13 mouse cellular contexts compared by ENCODE assay signal in genomic region chr5:148973019-148973668, GRCm38 (mm10). TPM values are rescaled to one million over a fixed set of nuclear protein-coding genes. Genes with fewer than 3 reads are reported as not detected.
A peak's percentile ranks its signal among the peaks of the same experiment; 100 is the strongest.
DNase-seq lines count a peak whose midpoint lies in the region; ATAC-seq and TF ChIP-seq lines count a peak whose summit lies in the region.
"Had no signal": no experiment of that assay in that cellular context is flagged by ENCODE, and none has a peak within 500 bp of the region (broad histone marks: within the 10 kb centered on the region; RNA-seq: fewer than 3 reads in every experiment).

No protein-coding gene starts in this region.

- no peaks in the 10 kb centered on the region for H3K9me3 ChIP-seq in heart, embryonic 13.5 days
- H3K9me3 ChIP-seq in embryonic facial prominence, embryonic 13.5 days: no peaks in the 10 kb centered on the region
- H3K9me3 ChIP-seq in midbrain, embryonic 13.5 days: no peaks in the 10 kb centered on the region

- H3K9ac ChIP-seq in heart, embryonic 13.5 days: 0 out of 2 replicates have a peak overlapping the region, but pooled peaks have one; percentile 24
- H3K9ac ChIP-seq in heart, adult 2 months (ENCODE audit: low read depth, low read length): no peak overlapping the region
- H3K9ac ChIP-seq in embryonic facial prominence, embryonic 13.5 days: no peak overlapping the region
- H3K9ac ChIP-seq in midbrain, embryonic 13.5 days (replicated peaks): 0 out of 2 replicates have a peak overlapping the region, but pooled peaks have one; percentile 3
- H3K9ac ChIP-seq: liver, embryonic 14.5 days had no signal

- H3K79me2 ChIP-seq in heart, adult 2 months (replicated peaks; ENCODE audit: control insufficient read depth, insufficient read depth, low read length): no peaks in the 10 kb centered on the region

- H3K27ac ChIP-seq in heart, embryonic 13.5 days (replicated peaks): no peak overlapping the region
- no peak overlapping the region for H3K27ac ChIP-seq in heart, adult 2 months
- no peak overlapping the region for H3K27ac ChIP-seq in embryonic facial prominence, embryonic 13.5 days
- H3K27ac ChIP-seq in midbrain, embryonic 13.5 days: no peak overlapping the region; the same call in 1 of the 2 replicates
- H3K27ac ChIP-seq: liver, embryonic 14.5 days had no signal

- no peak for TF ChIP-seq CTCF in heart, adult 2 months (IDR thresholded peaks at IDR 0.05)

- no peak for ATAC-seq in heart, embryonic 13.5 days (ENCODE audit: extremely low read depth, insufficient number of reproducible peaks, low FRiP score, low TSS enrichment)
- ATAC-seq in embryonic facial prominence, embryonic 13.5 days (ENCODE audit: insufficient number of reproducible peaks, insufficient read depth, low FRiP score, low TSS enrichment, low read depth): no peak
- ATAC-seq in midbrain, embryonic 13.5 days: peak; percentile 40
- ATAC-seq in granulocyte monocyte progenitor cell, adult 5-6 weeks (replicated peaks; ENCODE audit: poor library complexity, severe bottlenecking): no peak

- intact Hi-C loops in heart, adult 2 months (cut with DNase I): no loop called here

- TF ChIP-seq EP300 in heart, adult 2 months (IDR thresholded peaks at IDR 0.05; ENCODE audit: insufficient read depth, low read depth, low read length): no peak

- DNase-seq in heart, adult 2 months: no peak
- peak; percentile 53 for DNase-seq in Muller cell, postnatal 12 days (ENCODE audit: inconsistent ontology term)
- no peak for DNase-seq in frontal cortex, postnatal 25 days (ENCODE audit: low spot score in 2 of 2)
- DNase-seq in cerebellum, adult 9-11 months: no peak
- DNase-seq: B cell, adult 2 months had no signal

- no peaks in the 10 kb centered on the region for H3K36me3 ChIP-seq in heart, embryonic 13.5 days
- H3K36me3 ChIP-seq in heart, adult 2 months (ENCODE audit: control insufficient read depth, insufficient read depth, low read length): no peaks in the 10 kb centered on the region
- no peaks in the 10 kb centered on the region for H3K36me3 ChIP-seq in embryonic facial prominence, embryonic 13.5 days
- no peaks in the 10 kb centered on the region for H3K36me3 ChIP-seq in midbrain, embryonic 13.5 days

- no peaks in the 10 kb centered on the region for H3K27me3 ChIP-seq in heart, embryonic 13.5 days (replicated peaks)
- H3K27me3 ChIP-seq in heart, adult 2 months (ENCODE audit: control insufficient read depth, insufficient read depth, low read length): no peaks in the 10 kb centered on the region
- H3K27me3 ChIP-seq in embryonic facial prominence, embryonic 13.5 days: no peaks in the 10 kb centered on the region
- no peaks in the 10 kb centered on the region for H3K27me3 ChIP-seq in midbrain, embryonic 13.5 days

- H3K4me1 ChIP-seq in heart, embryonic 13.5 days: peaks cover 31% of the 10 kb centered on the region
- peaks cover 9% of the 10 kb centered on the region for H3K4me1 ChIP-seq in heart, adult 2 months (ENCODE audit: control insufficient read depth, insufficient read depth, low read length)
- peaks cover 33% of the 10 kb centered on the region for H3K4me1 ChIP-seq in embryonic facial prominence, embryonic 13.5 days
- peaks cover 21% of the 10 kb centered on the region for H3K4me1 ChIP-seq in midbrain, embryonic 13.5 days (replicated peaks)

- no peak for TF ChIP-seq POLR2A in heart, adult 2 months (IDR thresholded peaks at IDR 0.05; ENCODE audit: insufficient read depth, low read depth, low read length)

- H3K4me2 ChIP-seq in heart, embryonic 13.5 days: no peak overlapping the region
- peak overlapping the region; percentile 30; the same call in 1 of the 2 replicates for H3K4me2 ChIP-seq in embryonic facial prominence, embryonic 13.5 days
- no peak overlapping the region for H3K4me2 ChIP-seq in midbrain, embryonic 13.5 days (replicated peaks)

- H3K4me3 ChIP-seq in heart, embryonic 13.5 days: no peak overlapping the region
- no peak overlapping the region for H3K4me3 ChIP-seq in heart, adult 2 months
- H3K4me3 ChIP-seq in embryonic facial prominence, embryonic 13.5 days: no peak overlapping the region
- no peak overlapping the region for H3K4me3 ChIP-seq in midbrain, embryonic 13.5 days (replicated peaks)
- H3K4me3 ChIP-seq: erythroblast, embryonic 14.5 days had no signal

- 14% methylated on average over 6 of the region's 6 CpGs for WGBS in heart, embryonic 13.5 days
- WGBS in heart, adult 2 months: 28% methylated on average over 6 of the region's 6 CpGs
- 1% methylated on average over 6 of the region's 6 CpGs for WGBS in embryonic facial prominence, embryonic 13.5 days
- 9% methylated on average over 6 of the region's 6 CpGs for WGBS in midbrain, embryonic 13.5 days

RNA-seq across cellular contexts. Expression of gene Gm42791, which starts 21.8 kb away (rescaled TPM):
- polyA plus RNA-seq in heart, embryonic 13.5 days (2015; fragmentation: Nextera tagmentation; extraction: Ambion mirVana): 1.7 and 2.3 TPM in 2 replicates
- 1 to 10 TPM; 5.7 to 5.9 TPM for total RNA-seq in heart, adult 2 months (2021)
- polyA plus RNA-seq in heart, adult 2 months (2012; rRNA removed): not detected in 2 replicates
- 1.6 and 2.4 TPM in 2 replicates for polyA plus RNA-seq in embryonic facial prominence, embryonic 13.5 days (2015; fragmentation: Nextera tagmentation; extraction: Ambion mirVana)
- 2.0 and 3.6 TPM in 2 replicates for polyA plus RNA-seq in midbrain, embryonic 13.5 days (2015; fragmentation: Nextera tagmentation; extraction: Ambion mirVana)
- 4.6 TPM in 1 of 2 replicates, not detected in the other for total RNA-seq in granulocyte monocyte progenitor cell, adult 5-6 weeks (2014; fragmentation: Nextera tagmentation)
- 3.8 TPM in 1 of 2 replicates, not detected in the other for total RNA-seq in granulocyte monocyte progenitor cell, adult 5-6 weeks (2017)
- polyA plus RNA-seq: large intestine, adult 2 months; liver, embryonic 14.5 days; spleen, adult 2 months had no signal

RNA-seq across cellular contexts. Expression of gene Katnal1, which starts 44.0 kb away (rescaled TPM):
- polyA plus RNA-seq in heart, embryonic 13.5 days (2015; fragmentation: Nextera tagmentation; extraction: Ambion mirVana): 10.1 and 13.3 TPM in 2 replicates
- total RNA-seq in heart, adult 2 months (2021): 10 to 100 TPM in 1 of 2 experiments, 1 to 10 TPM in 1; 9.5 to 10.4 TPM
- polyA plus RNA-seq in heart, adult 2 months (2012; rRNA removed): 4.8 and 8.7 TPM in 2 replicates
- polyA plus RNA-seq in embryonic facial prominence, embryonic 13.5 days (2015; fragmentation: Nextera tagmentation; extraction: Ambion mirVana): 18.4 and 19.4 TPM in 2 replicates
- 39.3 and 39.5 TPM in 2 replicates for polyA plus RNA-seq in midbrain, embryonic 13.5 days (2015; fragmentation: Nextera tagmentation; extraction: Ambion mirVana)
- 4.4 and 4.6 TPM in 2 replicates for total RNA-seq in granulocyte monocyte progenitor cell, adult 5-6 weeks (2014; fragmentation: Nextera tagmentation)
- 4.4 and 9.3 TPM in 2 replicates for total RNA-seq in granulocyte monocyte progenitor cell, adult 5-6 weeks (2017)

Comparison
In these comparisons a context has a peak if more than half of its experiments do, and no peak if none do; other contexts are left out.
1. H3K9ac ChIP-seq: peak in heart, embryonic 13.5 days (single experiment) and midbrain, embryonic 13.5 days (single experiment); none in heart, adult 2 months (single experiment) and embryonic facial prominence, embryonic 13.5 days (single experiment).